Mouse (Mus musculus): Measurements from ENCODE around the gene Pik3ca.

- TF ChIP-seq CTCF (IDR thresholded peaks at IDR 0.05; ENCODE audit: low read depth) = no peak
- no peak for TF ChIP-seq EP300 (IDR thresholded peaks at IDR 0.05; ENCODE audit: low read depth)
Observed at GRCm38 (mm10) chr3:32434016-32434415, 36.5 kb downstream of the Pik3ca start.
